In genomic region chr14:97586962-97587361, GRCm38 (mm10) we compare ENCODE assay signal across 11 mouse cellular contexts.
DNase-seq lines count a peak whose midpoint lies in the region; ATAC-seq and TF ChIP-seq lines count a peak whose summit lies in the region.
"Had no signal": no experiment of that assay in that cellular context is flagged by ENCODE, and none has a peak within 500 bp of the region (broad histone marks: within the 10 kb centered on the region; RNA-seq: fewer than 3 reads in every experiment).

No protein-coding gene starts in this region.

- H3K4me3 ChIP-seq in lung, embryonic 16.5 days (ENCODE audit: low read length), result no peak overlapping the region
- H3K4me3 ChIP-seq in forebrain, embryonic 13.5 days, result no peak overlapping the region
- H3K4me3 ChIP-seq in limb, embryonic 14.5 days (replicated peaks; ENCODE audit: low read length), result no peak overlapping the region
- H3K4me3 ChIP-seq in stomach, embryonic 14.5 days (ENCODE audit: low read depth, low read length), result no peak overlapping the region
- H3K4me3 ChIP-seq: heart, embryonic 15.5 days had no signal

- H3K27me3 ChIP-seq in lung, embryonic 16.5 days (ENCODE audit: control insufficient read depth, insufficient read depth, low read depth, low read length), result no peaks in the 10 kb centered on the region
- H3K27me3 ChIP-seq in forebrain, embryonic 13.5 days, result peaks cover 5% of the 10 kb centered on the region; the same call in 1 of the 2 replicates
- H3K27me3 ChIP-seq in limb, embryonic 14.5 days (ENCODE audit: control insufficient read depth, insufficient read depth, low read length), result no peaks in the 10 kb centered on the region
- no peaks in the 10 kb centered on the region for H3K27me3 ChIP-seq in stomach, embryonic 14.5 days (ENCODE audit: control insufficient read depth, insufficient read depth, low read length)
- H3K27me3 ChIP-seq: heart, embryonic 15.5 days had no signal

- no peak overlapping the region for H3K4me2 ChIP-seq in lung, embryonic 16.5 days (ENCODE audit: low read depth, low read length)
- H3K4me2 ChIP-seq in forebrain, embryonic 13.5 days, result no peak overlapping the region
- H3K4me2 ChIP-seq in limb, embryonic 14.5 days (replicated peaks; ENCODE audit: low read depth, low read length, severe bottlenecking), result no peak overlapping the region
- no peak overlapping the region for H3K4me2 ChIP-seq in stomach, embryonic 14.5 days (replicated peaks; ENCODE audit: low read depth, low read length)
- H3K4me2 ChIP-seq: heart, embryonic 15.5 days had no signal

- H3K4me1 ChIP-seq in lung, embryonic 16.5 days (replicated peaks; ENCODE audit: control insufficient read depth, insufficient read depth, low read length), result no peaks in the 10 kb centered on the region; the same call in 1 of the 2 replicates
- peaks cover 8% of the 10 kb centered on the region for H3K4me1 ChIP-seq in forebrain, embryonic 13.5 days
- H3K4me1 ChIP-seq in limb, embryonic 14.5 days (ENCODE audit: control insufficient read depth, insufficient read depth, low read length), result peaks cover 7% of the 10 kb centered on the region; the same call in 1 of the 2 replicates
- H3K4me1 ChIP-seq in stomach, embryonic 14.5 days (ENCODE audit: control insufficient read depth, insufficient read depth, low read length), result no peaks in the 10 kb centered on the region

- no peaks in the 10 kb centered on the region for H3K9me3 ChIP-seq in lung, embryonic 16.5 days (ENCODE audit: control insufficient read depth, low read length)
- no peaks in the 10 kb centered on the region for H3K9me3 ChIP-seq in forebrain, embryonic 13.5 days (replicated peaks)
- H3K9me3 ChIP-seq in limb, embryonic 14.5 days (ENCODE audit: control insufficient read depth, low read length), result no peaks in the 10 kb centered on the region
- no peaks in the 10 kb centered on the region for H3K9me3 ChIP-seq in stomach, embryonic 14.5 days (ENCODE audit: control insufficient read depth, low read depth, low read length)
- H3K9me3 ChIP-seq: heart, embryonic 15.5 days had no signal

- no peak for TF ChIP-seq POLR2A in limb, embryonic 14.5 days (IDR thresholded peaks at IDR 0.05; ENCODE audit: borderline replicate concordance, extremely low read depth, insufficient read depth, insufficient read length)

- H3K36me3 ChIP-seq in lung, embryonic 16.5 days (ENCODE audit: control insufficient read depth, insufficient read depth, low read length), result no peaks in the 10 kb centered on the region
- no peaks in the 10 kb centered on the region for H3K36me3 ChIP-seq in forebrain, embryonic 13.5 days (ENCODE audit: poor library complexity, severe bottlenecking)
- no peaks in the 10 kb centered on the region for H3K36me3 ChIP-seq in limb, embryonic 14.5 days (ENCODE audit: control insufficient read depth, insufficient read depth, low read length)
- H3K36me3 ChIP-seq in stomach, embryonic 14.5 days (ENCODE audit: control insufficient read depth, insufficient read depth, low read length), result no peaks in the 10 kb centered on the region
- H3K36me3 ChIP-seq: heart, embryonic 15.5 days had no signal

- no peak for DNase-seq in lung, adult 18-20 months
- DNase-seq in limb, embryonic 14.5 days (ENCODE audit: low spot score), result peak; percentile 49
- no peak for DNase-seq in MN1 (ENCODE audit: low spot score)
- DNase-seq in kidney, postnatal 10 days, result no peak
- DNase-seq in heart, postnatal 36 days, result no peak
- DNase-seq: cerebellum, postnatal 25 days had no signal

- no peak overlapping the region for H3K27ac ChIP-seq in lung, embryonic 16.5 days (ENCODE audit: low read length)
- H3K27ac ChIP-seq in forebrain, embryonic 13.5 days, result no peak overlapping the region
- H3K27ac ChIP-seq in limb, embryonic 14.5 days (replicated peaks; ENCODE audit: low read depth, low read length), result no peak overlapping the region
- no peak overlapping the region for H3K27ac ChIP-seq in stomach, embryonic 14.5 days (ENCODE audit: low read length)
- H3K27ac ChIP-seq: heart, embryonic 15.5 days; liver, embryonic 14.5 days had no signal

- ATAC-seq in lung, embryonic 16.5 days (ENCODE audit: low read depth), result peak; percentile 57; the same call in 1 of the 2 replicates
- ATAC-seq in forebrain, embryonic 13.5 days, result peak; percentile 50; the same call in 1 of the 2 replicates
- 0 out of 2 replicates have a peak, but pooled peaks have one; percentile 47 for ATAC-seq in limb, embryonic 14.5 days (ENCODE audit: low FRiP score, low read depth)
- ATAC-seq in stomach, embryonic 14.5 days (ENCODE audit: insufficient number of reproducible peaks, insufficient read depth, low FRiP score, low read depth), result peak; percentile 58; the same call in 1 of the 2 replicates

- intact Hi-C loops in heart, postnatal 36 days (cut with DNase I), result loop anchor here (1.0 to 5.0 kb wide), 3 partner anchors 27 to 580 kb away; partner anchors contain the start of gene Dach1

- 13% methylated on average over 4 of the region's 4 CpGs for WGBS in lung, embryonic 16.5 days
- WGBS in forebrain, embryonic 13.5 days, result 6% methylated on average over 4 of the region's 4 CpGs
- WGBS in limb, embryonic 14.5 days, result 9% methylated on average over 4 of the region's 4 CpGs
- WGBS in stomach, embryonic 14.5 days, result 27% methylated on average over 4 of the region's 4 CpGs

- H3K9ac ChIP-seq in lung, embryonic 16.5 days (ENCODE audit: low read length), result no peak overlapping the region
- H3K9ac ChIP-seq in forebrain, embryonic 13.5 days, result no peak overlapping the region
- no peak overlapping the region for H3K9ac ChIP-seq in limb, embryonic 14.5 days (ENCODE audit: low read depth, low read length, severe bottlenecking)
- no peak overlapping the region for H3K9ac ChIP-seq in stomach, embryonic 14.5 days (replicated peaks; ENCODE audit: low read depth, low read length)
- H3K9ac ChIP-seq: heart, embryonic 15.5 days; liver, embryonic 14.5 days had no signal
